Mouse (Mus musculus) subcutaneous adipose tissue, adult 2 months (tissue): ENCODE data around the gene Kcnh1. TPM values are rescaled to one million over a fixed set of nuclear protein-coding genes. Genes with fewer than 3 reads are reported as not detected.

Experiments
- polyA plus RNA-seq: library from polyadenylated mRNA; depleted of rRNA; stranded (reverse); fragments of >200 nt; gene quantifications from 2 replicates; pipeline ENCODE4 v1.2.3, GENCODE M21; 2012; ENCODE audit warnings: low replicate concordance; rRNA removed

The Kcnh1 gene
- polyA plus RNA-seq = 0.06 and 0.12 TPM in 2 replicates

GRCm38 (mm10) chr1:192190508-192191321 is at the start of gene Kcnh1:
Kcnh1 (plus strand) TSS chr1:192190774.

Other genes with a start within 250 kb of the Kcnh1 start
- 0.18 and 0.34 TPM in 2 replicates for gene Rd3, start 213.4 kb upstream of the Kcnh1 start, polyA plus RNA-seq
- gene Traf5, start 98.2 kb upstream of the Kcnh1 start, polyA plus RNA-seq = 14.5 and 26.9 TPM in 2 replicates
- gene Rcor3, start 52.7 kb upstream of the Kcnh1 start, polyA plus RNA-seq = 31.1 and 45.8 TPM in 2 replicates